Comparison of ENCODE assay signal across 8 mouse cellular contexts in the genomic region with DNA sequence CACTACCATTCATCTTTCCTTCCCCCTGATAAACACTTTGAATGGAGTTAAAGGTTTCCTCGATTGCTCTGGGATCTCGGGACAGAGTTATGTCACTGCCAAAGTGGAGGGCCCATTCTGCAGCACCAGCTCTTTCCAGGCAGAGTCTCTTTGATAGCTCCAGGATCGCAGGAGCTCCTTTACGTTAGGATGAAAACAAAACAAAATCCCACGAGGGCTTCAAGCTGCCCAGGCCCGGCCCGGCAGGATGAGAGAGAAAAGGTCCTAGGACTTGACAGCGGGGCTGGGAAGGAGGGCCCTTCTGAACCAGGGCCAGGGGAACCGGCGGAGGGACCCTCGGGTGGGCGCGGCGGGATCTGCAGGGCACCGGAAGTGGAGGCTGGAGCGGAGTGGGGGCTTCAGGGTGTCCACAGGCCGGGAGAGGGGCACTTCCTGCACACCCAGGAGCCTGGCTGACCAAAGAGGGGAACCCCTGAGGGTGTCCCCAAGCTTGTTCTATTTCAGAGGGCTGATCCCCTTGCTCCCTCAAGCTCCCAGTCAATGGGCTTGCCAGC. TPM values are rescaled to one million over a fixed set of nuclear protein-coding genes. Genes with fewer than 3 reads are reported as not detected.
A peak's percentile ranks its signal among the peaks of the same experiment; 100 is the strongest.
DNase-seq lines count a peak whose midpoint lies in the region; ATAC-seq and TF ChIP-seq lines count a peak whose summit lies in the region.

No protein-coding gene starts in this region.

- DNase-seq in lung, adult 2 months = no peak
- DNase-seq in lung, postnatal 25 days (ENCODE audit: low spot score) = no peak
- no peak for DNase-seq in intestine, embryonic 14.5 days (ENCODE audit: low spot score)
- no peak for DNase-seq in left cerebral cortex, postnatal 25 days (ENCODE audit: low spot score in 2 of 2)
- no peak for DNase-seq in layer of hippocampus, postnatal 14 days (ENCODE audit: low spot score in 2 of 2)
- no peak for DNase-seq in ovary, postnatal 14 days (ENCODE audit: low spot score)

- peaks cover 6% of the 10 kb centered on the region; the same call in 1 of the 2 replicates for H3K4me1 ChIP-seq in lung, adult 2 months (ENCODE audit: control insufficient read depth, insufficient read depth, low read length)
- 0 out of 2 replicates have a peak, but pooled peaks cover 2% of the 10 kb centered on the region for H3K4me1 ChIP-seq in cortical plate, adult 2 months (ENCODE audit: control insufficient read depth, insufficient read depth, low read length)
- peaks cover 11% of the 10 kb centered on the region; the same call in 1 of the 2 replicates for H3K4me1 ChIP-seq in intestine, embryonic 14.5 days (replicated peaks; ENCODE audit: control insufficient read depth, insufficient read depth, low read length)
- peaks cover 30% of the 10 kb centered on the region for H3K4me1 ChIP-seq in neural tube, embryonic 15.5 days

- H3K36me3 ChIP-seq in intestine, embryonic 14.5 days (ENCODE audit: control insufficient read depth, insufficient read depth, low read length) = peaks cover 12% of the 10 kb centered on the region
- H3K36me3 ChIP-seq in neural tube, embryonic 15.5 days = no peaks in the 10 kb centered on the region

- no peak overlapping the region for H3K27ac ChIP-seq in cortical plate, adult 2 months (ENCODE audit: insufficient read depth, low read length)
- peak overlapping the region; percentile 84 for H3K27ac ChIP-seq in intestine, embryonic 14.5 days (ENCODE audit: low read depth)
- H3K27ac ChIP-seq in neural tube, embryonic 15.5 days (replicated peaks) = peak overlapping the region; percentile 94

- TF ChIP-seq CTCF in lung, adult 2 months (IDR thresholded peaks at IDR 0.05; ENCODE audit: insufficient read depth, low read length) = no peak
- no peak for TF ChIP-seq CTCF in cortical plate, adult 2 months (IDR thresholded peaks at IDR 0.05; ENCODE audit: extremely low read depth, insufficient read depth, low read length)

- peak overlapping the region; percentile 65 for H3K9ac ChIP-seq in intestine, embryonic 14.5 days (ENCODE audit: low read length)
- H3K9ac ChIP-seq in neural tube, embryonic 15.5 days (replicated peaks) = peak overlapping the region; percentile 78

- peak overlapping the region; percentile 94 for H3K4me3 ChIP-seq in lung, adult 2 months (replicated peaks; ENCODE audit: extremely low read depth, low read depth, low read length)
- peak overlapping the region; percentile 74 for H3K4me3 ChIP-seq in cortical plate, adult 2 months (ENCODE audit: insufficient read depth, low read length)
- peak overlapping the region; percentile 92 for H3K4me3 ChIP-seq in intestine, embryonic 14.5 days (ENCODE audit: low read depth, low read length)
- H3K4me3 ChIP-seq in neural tube, embryonic 15.5 days (replicated peaks) = peak overlapping the region; percentile 92

- H3K27me3 ChIP-seq in intestine, embryonic 14.5 days (replicated peaks; ENCODE audit: control insufficient read depth, insufficient read depth, low read length) = no peaks in the 10 kb centered on the region
- no peaks in the 10 kb centered on the region for H3K27me3 ChIP-seq in neural tube, embryonic 15.5 days (replicated peaks)

- WGBS in lung, adult 2 months = 2% methylated on average over 17 of the region's 17 CpGs
- WGBS in intestine, embryonic 14.5 days = 1% methylated on average over 17 of the region's 17 CpGs
- under 1% methylated on average over 12 of the region's 17 CpGs for WGBS in neural tube, embryonic 15.5 days

- peak; percentile 70 for ATAC-seq in intestine, embryonic 14.5 days (replicated peaks; ENCODE audit: low FRiP score, low TSS enrichment, low read depth)
- peak; percentile 86 for ATAC-seq in neural tube, embryonic 15.5 days (ENCODE audit: low FRiP score)

- no peak for TF ChIP-seq POLR2A in lung, adult 2 months (IDR thresholded peaks at IDR 0.05; ENCODE audit: borderline replicate concordance, extremely low read depth, low read depth, low read length)
- no peak for TF ChIP-seq POLR2A in cortical plate, adult 2 months (IDR thresholded peaks at IDR 0.05; ENCODE audit: extremely low read depth, insufficient read depth, low read length)

- peak overlapping the region; percentile 96 for H3K4me2 ChIP-seq in intestine, embryonic 14.5 days (ENCODE audit: low read length)
- H3K4me2 ChIP-seq in neural tube, embryonic 15.5 days = peak overlapping the region; percentile 87

- intact Hi-C loops in left cerebral cortex, postnatal 25 days (cut with DNase I) = loop anchor here (2.0 kb wide), 2 partner anchors 19 to 51 kb away; a partner anchor contains a TSS

- no peaks in the 10 kb centered on the region for H3K9me3 ChIP-seq in intestine, embryonic 14.5 days (ENCODE audit: control insufficient read depth, low read length)
- no peaks in the 10 kb centered on the region for H3K9me3 ChIP-seq in neural tube, embryonic 15.5 days (replicated peaks)

RNA-seq across cellular contexts. Expression of a gene that starts 7.6 kb away (rescaled TPM):
- 20.5 and 22.8 TPM in 2 replicates for polyA plus RNA-seq in lung, adult 2 months (2012; rRNA removed)
- polyA plus RNA-seq in cortical plate, adult 2 months (2012; rRNA removed) = 31.7 and 31.9 TPM in 2 replicates
- polyA plus RNA-seq in intestine, embryonic 14.5 days (2014; fragmentation: Nextera tagmentation; extraction: Ambion mirVana) = 65.4 and 69.9 TPM in 2 replicates
- polyA plus RNA-seq in neural tube, embryonic 15.5 days (2015; fragmentation: Nextera tagmentation; extraction: Ambion mirVana) = 51.6 and 60.8 TPM in 2 replicates
- total RNA-seq in left cerebral cortex, postnatal 25 days (2021) = 10 to 100 TPM; 40.0 to 42.9 TPM
- total RNA-seq in layer of hippocampus, postnatal 14 days (2021) = 10 to 100 TPM; 35.5 to 37.1 TPM

RNA-seq across cellular contexts. Expression of a gene that starts 24.5 kb away (rescaled TPM):
- polyA plus RNA-seq in lung, adult 2 months (2012; rRNA removed) = 24.2 and 32.1 TPM in 2 replicates
- 1.4 and 1.5 TPM in 2 replicates for polyA plus RNA-seq in cortical plate, adult 2 months (2012; rRNA removed)
- polyA plus RNA-seq in intestine, embryonic 14.5 days (2014; fragmentation: Nextera tagmentation; extraction: Ambion mirVana) = 31.9 and 35.5 TPM in 2 replicates
- polyA plus RNA-seq in neural tube, embryonic 15.5 days (2015; fragmentation: Nextera tagmentation; extraction: Ambion mirVana) = 8.8 and 17.9 TPM in 2 replicates
- 1 to 10 TPM; 2.2 to 2.8 TPM for total RNA-seq in left cerebral cortex, postnatal 25 days (2021)
- total RNA-seq in layer of hippocampus, postnatal 14 days (2021) = 1 to 10 TPM; 2.1 to 3.5 TPM

RNA-seq across cellular contexts. Expression of a gene that starts 50.5 kb away (rescaled TPM):
- polyA plus RNA-seq in lung, adult 2 months (2012; rRNA removed) = 113 and 130 TPM in 2 replicates
- polyA plus RNA-seq in cortical plate, adult 2 months (2012; rRNA removed) = 108 and 109 TPM in 2 replicates
- 151 and 155 TPM in 2 replicates for polyA plus RNA-seq in intestine, embryonic 14.5 days (2014; fragmentation: Nextera tagmentation; extraction: Ambion mirVana)
- polyA plus RNA-seq in neural tube, embryonic 15.5 days (2015; fragmentation: Nextera tagmentation; extraction: Ambion mirVana) = 114 and 123 TPM in 2 replicates
- total RNA-seq in left cerebral cortex, postnatal 25 days (2021) = 10 to 100 TPM; 61.5 to 64.2 TPM
- 10 to 100 TPM; 60.4 to 62.8 TPM for total RNA-seq in layer of hippocampus, postnatal 14 days (2021)

RNA-seq across cellular contexts. Expression of a gene that starts 53.6 kb away (rescaled TPM):
- polyA plus RNA-seq in lung, adult 2 months (2012; rRNA removed) = 88.4 and 93.6 TPM in 2 replicates
- 114 and 115 TPM in 2 replicates for polyA plus RNA-seq in cortical plate, adult 2 months (2012; rRNA removed)
- 314 and 315 TPM in 2 replicates for polyA plus RNA-seq in intestine, embryonic 14.5 days (2014; fragmentation: Nextera tagmentation; extraction: Ambion mirVana)
- polyA plus RNA-seq in neural tube, embryonic 15.5 days (2015; fragmentation: Nextera tagmentation; extraction: Ambion mirVana) = 260 and 274 TPM in 2 replicates
- total RNA-seq in left cerebral cortex, postnatal 25 days (2021) = 100 to 1,000 TPM; 113 to 123 TPM
- total RNA-seq in layer of hippocampus, postnatal 14 days (2021) = 100 to 1,000 TPM; 114 to 123 TPM
